In the genomic region with DNA sequence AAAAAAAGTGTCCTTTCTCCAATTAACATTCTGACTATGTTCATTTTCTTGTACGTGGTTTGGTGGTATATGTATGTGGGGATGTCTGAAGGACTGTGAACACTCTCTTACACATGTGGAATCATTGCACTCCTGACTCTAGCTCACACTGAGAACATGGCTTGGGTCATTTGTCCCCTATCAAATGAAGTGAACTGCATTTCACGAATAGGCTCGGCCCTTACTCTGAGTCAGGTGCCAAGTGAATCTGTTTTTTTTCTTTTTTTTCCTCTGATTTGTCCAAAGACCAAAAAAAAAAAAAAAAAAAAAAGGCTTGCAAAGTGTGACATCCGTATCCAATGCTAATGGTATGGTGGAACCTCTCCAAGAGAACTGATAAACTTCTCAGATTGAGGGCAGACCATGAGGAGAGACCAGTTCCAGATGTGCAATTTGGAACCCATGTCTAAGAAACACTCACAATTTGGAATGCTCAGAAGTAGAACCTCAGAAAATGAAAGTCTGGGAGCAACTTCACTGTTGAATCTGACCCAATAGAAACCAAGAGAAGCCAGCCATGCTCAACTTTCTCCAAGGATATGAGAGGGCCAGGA, we compare ENCODE assay signal across 23 mouse cellular contexts.
DNase-seq lines count a peak whose midpoint lies in the region; ATAC-seq and TF ChIP-seq lines count a peak whose summit lies in the region.
"Had no signal": no experiment of that assay in that cellular context is flagged by ENCODE, and none has a peak within 500 bp of the region (broad histone marks: within the 10 kb centered on the region; RNA-seq: fewer than 3 reads in every experiment).

No protein-coding gene starts in this region.

- ATAC-seq in heart, embryonic 16.5 days (replicated peaks; ENCODE audit: extremely low read depth, insufficient read depth, low FRiP score), result peak; percentile 55; the same call in 1 of the 2 replicates
- ATAC-seq in lung, embryonic 16.5 days (ENCODE audit: low read depth), result peak; percentile 85
- ATAC-seq: CD4-positive, CD25-positive, alpha-beta regulatory T cell, adult 4 months; forebrain, embryonic 16.5 days; hindbrain, embryonic 16.5 days; inflammation-experienced regulatory T-cells, adult 6 months; intestine, postnatal 0 days had no signal

- H3K27me3 ChIP-seq in heart, embryonic 16.5 days (ENCODE audit: control insufficient read depth, insufficient read depth, low read length), result no peaks in the 10 kb centered on the region
- H3K27me3 ChIP-seq in lung, embryonic 16.5 days (ENCODE audit: control insufficient read depth, insufficient read depth, low read depth, low read length), result no peaks in the 10 kb centered on the region
- H3K27me3 ChIP-seq: forebrain, embryonic 12.5 days; heart, embryonic 15.5 days; hindbrain, embryonic 12.5 days had no signal

- H3K4me2 ChIP-seq in heart, embryonic 16.5 days (ENCODE audit: low read depth, low read length), result no peak overlapping the region
- no peak overlapping the region for H3K4me2 ChIP-seq in lung, embryonic 16.5 days (ENCODE audit: low read depth, low read length)
- H3K4me2 ChIP-seq: forebrain, embryonic 12.5 days; heart, embryonic 15.5 days; hindbrain, embryonic 12.5 days had no signal

- no peak for DNase-seq in heart, postnatal 36 days
- no peak for DNase-seq in lung, postnatal 10 days
- no peak for DNase-seq in ES-E14 (ENCODE audit: low read depth, low spot score)
- peak; percentile 61 for DNase-seq in NIH3T3 (ENCODE audit: low read depth)
- no peak for DNase-seq in embryo, embryonic 9.5 days (ENCODE audit: extremely low spot score)
- DNase-seq: adrenal gland, postnatal 25 days; B cell, adult 2 months; cerebellum, adult 18-20 months; cerebellum, adult 9-11 months; cerebellum, postnatal 36 days; gastrocnemius, postnatal 10 days; heart, postnatal 4 days had no signal

- no peak overlapping the region for H3K4me3 ChIP-seq in heart, embryonic 16.5 days (ENCODE audit: low read length)
- no peak overlapping the region for H3K4me3 ChIP-seq in lung, embryonic 16.5 days (ENCODE audit: low read length)
- H3K4me3 ChIP-seq in ES-E14 (ENCODE audit: insufficient read depth in 1 of 2, low read depth in 1 of 2, low read length in 2 of 2, poor library complexity in 1 of 2, severe bottlenecking in 1 of 2), result no peak overlapping the region
- H3K4me3 ChIP-seq: forebrain, embryonic 12.5 days; heart, embryonic 10.5 days; heart, embryonic 15.5 days; hindbrain, embryonic 12.5 days had no signal

- no peak overlapping the region for H3K9ac ChIP-seq in heart, embryonic 16.5 days (ENCODE audit: low read length)
- no peak overlapping the region for H3K9ac ChIP-seq in lung, embryonic 16.5 days (ENCODE audit: low read length)
- no peak overlapping the region for H3K9ac ChIP-seq in ES-E14 (ENCODE audit: insufficient read depth, low read depth, low read length, poor library complexity, severe bottlenecking)
- H3K9ac ChIP-seq: forebrain, embryonic 12.5 days; heart, embryonic 15.5 days; hindbrain, embryonic 12.5 days had no signal

- no peaks in the 10 kb centered on the region for H3K9me3 ChIP-seq in heart, embryonic 16.5 days (replicated peaks; ENCODE audit: control insufficient read depth, low read length)
- H3K9me3 ChIP-seq in lung, embryonic 16.5 days (ENCODE audit: control insufficient read depth, low read length), result no peaks in the 10 kb centered on the region
- H3K9me3 ChIP-seq in ES-E14 (ENCODE audit: control insufficient read depth, insufficient read depth, low read depth, low read length), result no peaks in the 10 kb centered on the region
- H3K9me3 ChIP-seq: forebrain, embryonic 12.5 days; heart, embryonic 10.5 days; heart, embryonic 15.5 days; hindbrain, embryonic 12.5 days had no signal

- H3K36me3 ChIP-seq in heart, embryonic 16.5 days (ENCODE audit: control insufficient read depth, insufficient read depth), result no peaks in the 10 kb centered on the region
- H3K36me3 ChIP-seq in lung, embryonic 16.5 days (ENCODE audit: control insufficient read depth, insufficient read depth, low read length), result no peaks in the 10 kb centered on the region
- H3K36me3 ChIP-seq in ES-E14 (ENCODE audit: control insufficient read depth, insufficient read depth, low read length, poor library complexity, severe bottlenecking), result no peaks in the 10 kb centered on the region
- H3K36me3 ChIP-seq: forebrain, embryonic 12.5 days; heart, embryonic 10.5 days; heart, embryonic 15.5 days; hindbrain, embryonic 12.5 days had no signal

- H3K4me1 ChIP-seq in heart, embryonic 16.5 days (ENCODE audit: control insufficient read depth, insufficient read depth, low read length), result no peaks in the 10 kb centered on the region
- no peaks in the 10 kb centered on the region for H3K4me1 ChIP-seq in lung, embryonic 16.5 days (replicated peaks; ENCODE audit: control insufficient read depth, insufficient read depth, low read length)
- no peaks in the 10 kb centered on the region for H3K4me1 ChIP-seq in ES-E14 (ENCODE audit: control insufficient read depth in 2 of 2, insufficient read depth in 2 of 2, low read length in 2 of 2, poor library complexity in 1 of 2)
- H3K4me1 ChIP-seq: forebrain, embryonic 12.5 days; heart, embryonic 10.5 days; heart, embryonic 15.5 days; hindbrain, embryonic 12.5 days had no signal

- intact Hi-C loops in heart, postnatal 36 days (cut with DNase I), result no loop called here

- WGBS in heart, embryonic 16.5 days, result 68% methylated on average over 4 of the region's 4 CpGs
- 42% methylated on average over 4 of the region's 4 CpGs for WGBS in lung, embryonic 16.5 days

- no peak overlapping the region for H3K27ac ChIP-seq in heart, embryonic 16.5 days (ENCODE audit: low read length)
- peak overlapping the region; percentile 72 for H3K27ac ChIP-seq in lung, embryonic 16.5 days (ENCODE audit: low read length)
- no peak overlapping the region for H3K27ac ChIP-seq in ES-E14 (ENCODE audit: insufficient read depth, low read depth, low read length, poor library complexity, severe bottlenecking)
- H3K27ac ChIP-seq: forebrain, embryonic 12.5 days; heart, embryonic 10.5 days; heart, embryonic 15.5 days; hindbrain, embryonic 12.5 days had no signal

- in situ Hi-C loops in ES-E14 (cut with MboI; ENCODE audit: low sequenced_read_pairs in 2 of 2, unreplicated experiment in 2 of 2), result no loop called here

TF ChIP-seq in ES-E14, 5 proteins besides CTCF, POLR2A, EP300 and RAD21:
- TF ChIP-seq ZNF384 (IDR thresholded peaks at IDR 0.05; ENCODE audit: low read depth, low read length), result peak; percentile 37; the same call in 1 of the 2 replicates
- TF ChIP-seq HCFC1 (IDR thresholded peaks at IDR 0.05; ENCODE audit: borderline replicate concordance, insufficient read depth, low read length), result no peak
